Mouse (Mus musculus): ENCODE results near the gene Gns.

Gene Gns

DNA sequence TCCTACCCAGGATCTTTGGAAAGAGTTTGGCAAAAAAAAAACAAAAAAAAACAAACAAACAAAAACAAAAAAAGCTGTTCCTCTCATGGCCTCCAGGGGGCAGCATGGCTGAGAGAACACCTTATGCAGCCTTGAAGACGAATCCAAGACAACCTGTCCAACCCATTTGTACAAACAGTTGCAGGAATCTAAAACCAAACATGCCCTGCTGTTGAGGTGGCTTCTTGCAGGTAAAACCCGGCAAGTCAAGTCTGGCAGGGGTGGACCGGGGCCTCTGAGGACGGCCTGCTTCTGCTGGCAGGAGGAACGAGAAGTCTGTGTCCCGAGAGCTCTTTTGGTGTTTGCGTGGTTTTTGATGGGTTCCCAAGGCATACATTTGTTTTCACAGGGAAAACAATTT, 44.8 kb downstream of the Gns start:
- peak; percentile 38 for DNase-seq

DNA sequence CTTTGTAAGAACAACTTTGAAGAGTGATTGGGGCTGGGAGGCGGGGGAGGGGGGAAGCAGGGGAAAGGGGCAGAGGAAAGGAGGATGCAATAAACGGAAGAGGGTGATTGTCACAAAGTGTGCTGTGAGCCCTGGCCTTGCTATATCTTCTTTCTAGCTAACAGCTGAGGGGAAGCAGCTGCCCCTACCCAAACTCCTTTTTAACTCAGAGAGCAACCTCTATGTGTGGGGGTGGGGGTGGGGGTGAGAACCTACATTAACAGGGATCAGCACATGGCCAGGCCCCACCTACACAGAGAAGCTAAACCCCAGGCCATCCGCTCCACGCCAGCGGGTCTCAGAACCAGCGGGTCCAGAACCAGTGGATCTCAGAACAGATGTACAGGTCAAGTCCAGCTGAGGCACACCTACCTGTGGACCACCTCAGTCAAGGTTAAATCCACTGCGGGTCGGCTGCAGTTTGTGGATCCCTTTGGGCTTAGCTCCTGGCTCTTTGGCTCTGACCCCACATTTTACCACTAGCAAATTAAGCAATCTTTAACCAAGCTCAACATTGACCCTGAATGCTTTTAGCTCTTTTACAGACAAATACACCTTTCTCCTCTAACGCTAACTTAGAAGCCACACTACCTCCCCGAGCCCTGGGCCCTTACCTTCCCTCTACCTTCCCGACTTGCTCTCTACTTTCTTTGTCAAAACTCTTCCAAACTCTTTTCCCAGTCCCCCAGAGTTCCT, 47.0 kb downstream of the Gns start:
- DNase-seq, result no peak

DNA sequence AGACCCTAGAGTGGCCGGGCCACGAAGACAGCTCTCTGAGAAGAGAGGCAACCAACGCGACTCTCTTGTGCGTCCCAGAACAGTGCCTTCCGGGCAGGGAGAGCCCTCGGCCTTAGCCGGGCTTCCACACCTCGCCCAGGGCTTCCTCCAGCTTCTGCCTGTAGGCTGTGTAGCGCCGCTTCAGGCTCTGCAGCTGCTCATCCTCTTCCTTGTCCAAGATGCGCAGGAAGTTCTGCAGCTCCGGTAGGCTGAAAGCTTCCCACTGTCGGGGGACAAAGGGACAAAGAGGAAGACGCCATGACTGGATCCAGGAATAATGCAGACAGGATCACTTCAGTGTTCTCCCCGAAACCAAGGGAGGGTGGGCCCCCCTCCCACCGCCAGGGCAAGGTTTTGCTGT, 47.9 kb downstream of the Gns start:
- DNase-seq, result no peak

DNA sequence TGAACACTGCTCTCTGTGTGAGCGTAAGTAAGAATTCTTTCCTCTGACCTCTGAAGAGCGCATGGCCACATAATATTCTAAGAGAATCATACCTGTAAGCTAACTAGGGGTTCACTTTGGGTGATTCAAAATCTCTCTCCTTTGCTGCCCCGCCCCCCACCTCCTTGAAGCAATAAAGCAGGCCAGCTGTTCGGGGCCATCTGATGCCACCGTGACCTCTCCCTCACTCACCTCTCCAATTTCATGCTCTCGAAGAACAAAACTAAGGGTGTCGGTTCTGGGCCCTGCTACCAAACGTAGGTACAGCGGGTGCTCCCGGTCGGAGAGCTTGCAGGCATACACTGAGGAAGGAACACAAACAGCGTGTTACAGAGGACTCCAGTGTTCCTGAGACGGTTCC, 49.2 kb downstream of the Gns start:
- no peak for DNase-seq

DNA sequence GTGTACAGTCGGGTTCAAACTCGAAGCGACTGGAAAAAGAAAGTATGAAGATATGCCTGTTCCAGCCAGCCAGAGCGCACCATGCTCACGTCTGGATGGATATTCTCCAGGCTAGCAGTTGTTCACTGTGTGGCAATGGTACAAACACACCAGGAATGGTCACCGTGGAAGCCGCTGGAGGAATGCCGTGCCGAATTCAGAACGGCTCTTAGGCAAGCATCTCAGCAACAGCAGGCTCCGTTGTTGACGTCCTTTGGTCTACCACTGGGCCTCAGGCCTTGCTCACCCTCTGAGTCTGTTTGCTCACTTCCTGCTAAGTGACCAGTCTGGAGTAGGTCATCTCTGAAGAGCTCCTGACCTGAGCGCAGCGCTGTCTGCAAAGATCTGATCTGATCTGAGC, 53.9 kb downstream of the Gns start:
- no peak for DNase-seq

DNA sequence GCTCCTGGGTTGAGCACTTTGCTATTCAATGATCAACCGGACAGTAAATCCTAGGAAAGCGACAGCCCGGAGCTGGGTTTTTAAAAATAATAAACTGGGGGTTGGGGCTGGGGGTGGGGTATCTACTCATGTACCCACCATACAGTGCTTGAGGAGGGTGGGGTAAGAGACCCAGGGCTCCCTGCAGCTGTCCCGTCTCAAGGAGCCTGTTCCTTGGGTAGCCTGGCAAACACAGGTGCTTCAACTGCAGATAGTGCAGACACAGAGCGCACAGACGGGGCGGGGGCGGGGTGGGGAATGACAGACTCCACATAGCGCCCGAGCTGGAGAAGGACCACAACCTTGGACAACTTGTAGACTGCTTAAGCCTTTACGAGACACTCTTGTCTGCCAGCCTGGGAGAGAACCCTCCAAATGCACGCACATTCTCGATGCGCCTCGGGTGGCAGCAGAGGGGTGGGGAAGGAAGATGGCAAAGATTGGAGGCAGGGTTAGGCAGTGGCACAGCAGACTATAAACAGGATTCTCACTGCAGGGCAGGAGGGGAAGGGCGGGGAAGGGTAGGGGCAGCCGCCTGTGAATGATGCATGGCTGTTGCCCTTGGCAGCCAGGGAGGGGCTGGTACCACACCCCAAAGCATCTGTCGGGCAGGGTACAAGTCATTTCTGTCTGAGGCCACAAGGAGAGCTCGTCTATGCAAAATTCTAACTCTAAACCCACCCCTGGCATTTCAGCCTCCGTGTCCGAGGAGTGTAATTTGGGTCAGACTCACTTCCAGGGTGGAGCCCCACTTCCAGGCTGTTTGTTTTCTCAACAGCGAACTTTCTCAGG, 55.0 kb downstream of the Gns start:
- peak; percentile 59 for DNase-seq

DNA sequence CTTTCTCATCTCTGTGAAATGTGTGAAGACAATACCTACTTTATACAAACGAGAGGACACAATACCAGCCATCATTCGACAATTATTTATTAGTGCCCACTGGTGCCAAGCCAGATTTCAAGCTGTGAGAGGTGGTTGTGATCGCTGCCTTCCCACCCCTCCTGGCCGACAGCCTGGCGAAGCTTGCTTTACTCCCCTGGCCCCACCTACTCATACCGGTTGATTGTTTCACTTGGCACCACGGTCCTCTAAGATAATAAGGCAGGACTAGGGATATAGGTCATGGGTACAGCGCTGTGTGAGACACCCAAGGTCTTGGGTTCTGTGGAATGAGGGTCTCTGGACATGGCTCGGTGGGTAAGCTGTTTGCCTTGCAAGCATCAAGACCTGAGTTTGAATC, 56.1 kb downstream of the Gns start:
- DNase-seq, result no peak

DNA sequence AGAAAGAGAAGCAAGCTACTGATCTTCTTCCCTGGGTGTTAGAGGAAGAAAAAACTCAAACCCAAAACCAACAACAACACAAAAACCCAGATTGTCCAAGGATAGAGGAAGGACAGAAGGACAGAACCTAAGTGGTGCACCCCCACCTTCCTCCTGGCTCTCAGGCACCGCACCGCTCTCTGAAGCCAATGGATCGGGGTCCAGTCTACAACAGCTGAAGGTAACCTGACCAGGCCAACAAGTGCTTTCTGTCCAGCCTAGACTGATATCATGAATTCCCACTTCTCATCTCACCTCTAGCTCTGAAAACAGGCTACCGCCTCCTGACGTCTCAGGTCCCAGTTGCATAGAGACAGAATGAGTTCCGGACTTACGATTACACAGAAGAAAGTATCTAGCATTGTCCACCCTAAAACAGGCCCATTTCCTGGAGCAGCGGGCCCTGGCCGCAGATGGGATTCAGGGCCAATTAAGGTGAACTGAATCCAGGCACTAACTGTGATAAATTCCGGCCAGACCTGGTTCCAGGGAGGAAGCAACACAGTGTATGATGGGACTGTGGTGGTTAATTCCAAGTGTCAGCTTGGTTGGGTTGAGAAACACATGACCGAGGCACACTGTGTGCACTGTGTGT, 56.9 kb downstream of the Gns start:
- no peak for DNase-seq

DNA sequence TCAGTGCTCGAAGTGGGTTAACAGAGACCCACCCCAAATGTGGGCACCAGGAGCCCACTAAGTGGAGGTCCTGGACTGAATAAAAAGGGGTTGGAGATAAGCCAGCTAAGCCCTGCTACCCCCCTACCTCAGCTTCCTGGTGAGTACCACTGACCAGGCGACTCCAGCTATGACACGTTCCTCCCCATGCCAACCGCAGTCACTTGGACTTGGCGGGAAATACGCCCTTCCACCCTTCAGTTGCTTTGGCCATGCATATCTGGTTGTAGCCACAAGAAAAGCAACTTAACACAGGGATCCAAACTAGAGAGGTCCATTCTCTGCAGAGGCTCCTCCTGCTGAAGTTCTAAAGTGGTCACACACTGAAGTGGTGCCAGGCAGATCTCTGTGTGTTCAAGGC, 57.4 kb downstream of the Gns start:
- no peak for DNase-seq

DNA sequence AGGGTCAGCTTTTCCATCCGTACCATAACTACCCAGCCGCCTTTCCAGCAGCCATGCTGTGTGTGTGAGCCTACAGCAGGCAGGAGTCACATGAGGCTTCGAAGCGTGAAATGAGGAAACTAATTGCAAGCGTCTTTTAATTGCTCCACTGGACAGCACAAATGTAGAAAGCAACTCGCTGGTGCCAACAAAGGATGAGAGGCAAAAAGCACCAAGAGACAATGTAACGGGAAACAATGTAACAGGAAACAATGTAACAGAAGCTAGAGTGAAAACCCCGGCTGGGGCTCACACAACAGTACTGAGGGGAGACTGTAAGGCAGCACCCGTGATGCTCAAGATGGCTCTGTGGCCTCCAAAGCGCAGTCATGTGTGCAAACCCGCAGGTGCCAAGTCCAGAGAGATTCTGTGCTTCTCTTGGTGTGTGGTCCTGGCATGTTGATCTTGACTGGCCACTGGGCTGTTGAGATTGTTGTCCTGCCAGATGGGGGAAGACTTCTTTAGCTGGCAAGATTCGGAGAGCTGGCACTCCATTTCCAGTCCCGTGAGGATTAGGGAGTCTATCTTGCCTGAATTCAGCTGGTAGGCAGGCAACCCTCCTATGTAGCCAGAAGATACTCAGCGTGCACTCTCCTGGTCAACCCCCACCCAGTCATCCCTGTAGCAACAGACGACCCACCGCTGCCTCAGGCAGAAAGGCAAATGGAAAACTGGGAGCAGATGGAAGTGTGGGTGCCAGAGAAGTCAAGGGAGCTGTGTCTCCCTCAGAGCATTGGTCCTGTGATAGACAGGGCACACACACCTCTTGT, 58.9 kb downstream of the Gns start:
- DNase-seq, result no peak

DNA sequence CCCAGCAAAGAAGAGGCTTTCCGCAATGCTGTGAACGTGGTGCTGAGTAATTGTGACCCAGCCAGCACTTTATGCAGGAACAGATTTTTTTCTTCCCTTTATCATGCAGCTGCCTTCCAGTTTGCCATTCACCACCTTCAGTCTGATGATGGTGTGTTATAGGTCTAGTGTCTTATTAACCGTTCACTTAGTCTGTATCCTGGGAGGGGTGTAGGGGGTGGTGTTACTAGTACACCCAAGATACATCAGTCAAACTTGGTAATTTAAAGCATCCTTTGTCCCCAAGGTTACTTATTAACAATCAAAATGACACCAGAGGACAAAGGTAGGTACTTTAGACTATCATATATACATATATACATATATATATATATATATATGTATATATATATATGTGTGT, 59.6 kb downstream of the Gns start:
- no peak for DNase-seq

DNA sequence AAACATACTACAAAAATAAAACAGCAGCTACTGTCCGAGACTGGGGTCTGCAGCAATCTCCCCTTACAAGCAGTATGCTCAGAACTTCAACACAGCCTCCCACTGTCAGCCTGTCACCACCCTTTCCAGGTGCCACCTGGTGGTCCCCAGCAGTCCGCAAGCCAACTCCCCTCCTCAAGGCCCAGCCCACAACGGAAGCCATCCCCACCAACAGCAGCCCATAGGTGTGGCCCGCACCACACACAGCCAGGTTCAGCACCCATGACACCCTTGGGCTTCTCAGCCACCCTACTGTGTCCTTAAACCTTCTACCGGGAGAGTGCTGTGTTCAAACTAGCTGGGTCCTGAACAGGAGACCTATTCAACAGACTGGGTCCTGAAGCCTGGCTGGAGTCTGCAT, 60.2 kb downstream of the Gns start:
- DNase-seq, result peak; percentile 70

DNA sequence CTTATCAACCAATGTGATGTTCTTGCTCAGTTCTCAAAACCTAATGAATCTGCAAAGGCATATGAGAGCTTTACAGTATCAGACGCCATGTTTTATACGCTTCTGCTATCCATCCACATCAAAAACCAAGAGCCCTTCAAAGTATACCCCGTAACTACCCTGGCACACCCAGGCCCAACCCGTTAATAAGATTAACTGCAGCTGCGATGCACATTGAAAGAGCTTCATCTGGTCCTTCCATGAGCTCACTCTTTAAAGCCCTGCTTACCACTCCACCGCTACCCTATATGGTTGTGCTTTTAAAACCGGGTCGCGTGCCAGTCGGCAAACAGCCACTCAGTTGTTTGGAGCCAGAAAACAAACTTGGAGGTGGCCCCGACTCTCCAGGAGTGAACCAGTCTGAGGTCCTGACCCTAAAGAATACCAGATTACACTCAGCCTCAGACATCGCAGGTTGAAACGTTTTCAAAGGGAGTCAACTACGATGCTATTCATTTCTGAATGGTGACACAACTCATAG, 60.7 kb downstream of the Gns start:
- no peak for DNase-seq

DNA sequence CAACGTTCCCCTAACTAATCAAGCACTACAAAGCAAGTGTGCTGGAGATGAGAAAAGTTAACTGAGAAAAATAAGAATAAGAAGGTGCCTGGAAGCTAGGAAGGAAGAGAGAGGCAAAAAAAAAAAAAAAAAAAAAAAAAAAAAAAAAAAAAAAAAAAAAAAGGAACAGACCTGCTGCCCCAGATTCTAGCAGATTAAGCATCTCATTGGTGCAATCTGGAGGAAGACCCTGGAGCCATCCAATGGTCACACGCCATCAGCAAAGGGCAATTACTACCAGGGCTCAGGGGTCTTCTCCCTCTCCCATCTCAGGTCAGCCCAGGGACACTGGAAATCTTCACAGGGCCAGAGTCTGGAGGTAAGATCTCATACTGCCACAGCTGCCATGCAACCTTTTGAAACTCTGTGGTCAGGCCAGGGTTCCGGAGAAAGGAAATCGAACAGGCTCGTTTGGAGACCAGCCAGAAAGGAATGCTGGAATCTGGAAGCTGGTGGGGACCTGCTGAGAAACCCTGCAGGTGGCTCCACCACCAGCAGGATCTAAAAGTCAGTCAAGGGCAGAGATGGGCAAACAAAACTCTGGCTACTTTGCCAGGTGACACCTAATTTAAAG, 61.7 kb downstream of the Gns start:
- no peak for DNase-seq

DNA sequence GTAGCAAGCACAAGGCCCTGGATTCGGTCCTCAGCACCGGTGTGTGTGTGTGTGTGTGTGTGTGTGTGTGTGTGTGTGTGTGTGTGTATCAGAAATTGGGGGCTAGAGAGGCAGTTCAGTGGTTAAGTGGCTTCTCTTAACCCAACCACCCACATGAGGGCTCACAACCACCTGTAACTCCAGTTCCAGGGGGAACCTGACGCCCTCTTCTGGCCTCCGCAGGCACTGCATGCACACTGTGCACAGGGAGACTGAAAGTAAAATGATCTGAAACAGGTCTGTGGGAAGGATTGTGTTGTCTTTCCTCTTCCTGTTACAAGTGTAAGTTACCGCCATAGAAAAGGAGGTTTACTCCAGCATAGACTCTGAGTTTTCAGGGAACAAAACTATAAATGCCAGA, 62.2 kb downstream of the Gns start:
- DNase-seq, result peak; percentile 80

DNA sequence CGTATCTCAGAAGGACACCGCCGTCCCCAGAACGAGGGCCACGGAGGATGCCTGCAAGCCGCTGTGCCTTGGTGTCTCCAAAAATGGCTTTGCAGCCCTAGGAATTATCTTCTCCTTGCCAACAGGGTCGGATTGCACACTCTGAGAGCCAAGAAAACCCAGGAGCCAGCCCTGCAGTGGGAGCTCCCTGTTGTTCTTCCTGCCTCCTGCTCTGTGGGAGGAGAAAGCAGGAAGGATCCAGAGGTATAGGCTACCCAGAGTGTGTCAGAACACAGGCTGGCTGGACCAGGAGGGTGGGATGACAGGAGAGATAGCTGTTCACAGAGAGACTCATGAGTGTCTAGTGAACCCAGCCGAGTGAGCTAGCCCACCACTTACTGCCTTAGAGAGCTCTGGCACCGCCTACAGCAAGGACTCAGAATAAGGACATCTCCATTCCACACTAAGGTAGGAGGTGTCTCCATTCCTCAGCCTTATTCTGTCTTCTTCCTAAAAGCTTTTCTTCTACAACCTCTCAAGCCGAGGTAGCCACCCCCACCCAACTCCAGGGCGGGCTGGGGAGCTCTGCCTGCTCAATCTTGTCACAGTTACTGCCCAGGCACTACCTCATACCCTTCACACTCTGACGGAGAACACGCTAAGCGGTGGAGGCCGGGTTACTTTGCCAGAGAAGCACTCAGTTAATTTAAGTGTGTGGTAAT, 63.3 kb downstream of the Gns start:
- DNase-seq, result no peak

DNA sequence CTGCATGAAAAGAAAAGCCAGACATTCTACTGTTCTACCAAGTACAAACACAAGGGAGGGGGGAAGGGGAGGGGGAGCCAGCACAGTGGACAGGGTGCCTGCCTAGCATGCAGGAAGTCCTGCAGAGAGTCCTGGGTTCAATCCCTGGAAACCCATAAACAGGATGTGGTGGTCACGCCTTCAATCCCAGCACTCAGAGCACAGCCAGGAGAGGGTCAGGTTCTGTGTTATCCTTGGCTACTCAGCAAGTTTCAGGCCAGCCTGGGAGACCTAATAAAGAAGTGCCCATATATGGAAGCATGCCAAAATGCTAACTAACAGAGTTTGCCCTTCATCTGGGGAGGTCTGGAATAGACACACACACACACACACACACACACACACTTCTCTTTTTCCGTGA, 64.2 kb downstream of the Gns start:
- DNase-seq, result no peak

DNA sequence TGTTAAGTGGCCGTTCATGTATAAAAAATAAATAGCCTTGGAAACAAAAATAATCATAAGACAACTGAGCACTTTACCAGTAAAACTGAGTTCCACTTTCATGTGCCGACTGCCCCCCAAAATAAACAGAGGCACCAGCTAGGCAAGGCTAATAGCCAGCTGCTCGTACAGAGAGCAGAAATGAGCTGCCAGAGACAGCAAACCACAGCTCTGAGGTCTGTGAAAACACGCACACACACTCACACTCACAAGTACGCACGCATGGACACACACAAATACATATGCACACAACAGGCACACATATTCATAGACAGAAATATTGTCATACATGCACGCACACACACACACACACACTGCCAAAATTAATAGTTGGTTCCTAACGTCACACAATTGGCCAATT, 64.7 kb downstream of the Gns start:
- no peak for DNase-seq

DNA sequence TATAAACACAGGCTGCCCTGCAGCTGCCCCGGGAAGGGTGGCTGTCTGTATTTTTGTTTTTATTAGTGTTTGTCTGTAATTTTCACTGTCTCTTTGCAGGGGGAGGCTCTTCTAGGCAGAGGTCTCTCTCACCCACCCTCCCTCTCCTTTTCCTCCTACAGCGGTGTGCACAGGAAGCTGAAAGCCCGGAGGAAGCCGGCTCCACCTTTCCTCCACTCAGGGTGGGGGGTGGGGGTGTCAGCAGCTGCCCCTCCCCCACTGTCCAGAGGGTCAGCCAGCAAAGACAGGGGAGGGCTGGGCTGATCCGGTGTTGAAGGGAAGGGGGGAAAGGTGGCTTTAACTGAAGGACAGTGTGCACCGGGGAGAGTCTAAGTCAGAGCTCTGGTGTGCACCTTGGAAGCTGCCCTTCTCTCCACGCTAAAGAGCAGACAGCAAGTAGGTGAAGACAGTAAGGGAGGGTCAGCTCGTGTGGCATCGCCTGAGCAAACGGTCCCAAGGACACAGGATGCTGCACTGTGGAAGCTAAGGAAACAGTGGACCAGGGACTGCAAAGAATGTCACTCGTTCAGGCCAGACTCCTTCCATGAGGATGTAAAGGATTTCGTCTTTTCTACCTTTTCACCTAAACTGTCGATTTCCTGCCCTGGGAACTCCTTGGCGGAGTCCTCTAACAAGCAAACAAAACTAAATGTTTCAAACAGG, 65.2 kb downstream of the Gns start:
- peak; percentile 63 for DNase-seq

DNA sequence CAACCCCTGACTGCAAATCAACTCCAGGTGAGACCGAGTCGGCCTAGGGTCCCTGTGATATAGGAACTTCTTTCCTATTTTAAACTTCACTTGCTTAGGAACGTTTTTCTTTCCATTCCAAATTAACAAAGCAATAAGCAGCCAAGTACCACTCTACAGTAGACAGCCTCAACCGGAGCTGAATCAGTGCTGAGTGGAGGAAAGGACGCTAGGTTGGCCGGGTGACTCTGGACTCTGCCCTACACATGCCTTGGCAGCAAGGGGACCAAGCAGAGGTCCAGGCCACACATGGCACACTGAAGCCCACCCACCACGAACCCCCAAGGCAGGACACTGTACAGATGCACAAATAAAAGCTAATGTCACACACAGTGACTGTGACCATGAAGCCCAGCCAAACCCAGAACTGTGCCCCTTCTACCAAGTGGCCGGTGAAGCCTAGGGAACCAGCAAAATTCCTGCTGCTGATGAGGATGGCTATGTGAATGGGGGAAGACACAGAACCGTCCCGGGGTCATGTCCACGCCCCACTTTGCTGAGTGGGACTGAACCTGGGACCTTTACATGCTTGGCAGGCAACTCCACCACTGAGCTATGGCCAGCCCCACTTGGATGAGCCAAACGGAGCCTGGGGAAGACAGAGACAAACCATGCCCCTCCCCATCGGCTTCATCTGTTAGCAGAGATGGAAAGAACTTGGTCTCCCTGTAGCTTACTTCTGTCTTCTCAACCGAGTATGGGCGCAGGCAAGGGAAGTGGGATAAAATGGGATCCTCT, 66.1 kb downstream of the Gns start:
- DNase-seq, result no peak

All from thymus, postnatal 14 days (tissue).